Mouse (Mus musculus): ENCODE measurements around the gene Fam49a.

- no peak for TF ChIP-seq CTCF (IDR thresholded peaks at IDR 0.05)
- TF ChIP-seq POLR2A (IDR thresholded peaks at IDR 0.05; ENCODE audit: insufficient read depth, low read depth, low read length) = no peak
These were observed 139.6 kb downstream of the Fam49a start for GRCm38 (mm10) chr12:12401504-12401903.
